Mouse (Mus musculus) cerebellum, adult 18-20 months (tissue): ENCODE data around the gene Slc22a30.
"Not testable (repeated sequence)": the region's sequence is repeated elsewhere in the genome, so short reads cannot be mapped to it uniquely, and the experiment has no call there.

Experiments used
- DNase-seq, 2 experiments: peaks; one replicate each; pipeline ENCODE4 v3.0.0; 2021

The Slc22a30 gene

GRCm38 (mm10) chr19:8405011-8405410 lies at the start of gene Slc22a30:
Slc22a30 (minus strand) TSS chr19:8405111.
- not testable (repeated sequence) for DNase-seq

GRCm38 (mm10) chr19:8448321-8448720 lies 43.4 kb upstream of the Slc22a30 start:
- DNase-seq = no peak

- no peak for DNase-seq
Measured at GRCm38 (mm10) chr19:8447516-8447915, 42.6 kb upstream of the Slc22a30 start.

GRCm38 (mm10) chr19:8431051-8431662 lies 26.2 kb upstream of the Slc22a30 start:
- DNase-seq = no peak

- not testable (repeated sequence) for DNase-seq
Measured at GRCm38 (mm10) chr19:8407290-8408021, 2.5 kb upstream of the Slc22a30 start.
